Mouse (Mus musculus): ENCODE data around the gene Lrrc55. TPM values are rescaled to one million over a fixed set of nuclear protein-coding genes. Genes with fewer than 3 reads are reported as not detected.
A peak's percentile ranks its signal among the peaks of the same experiment; 100 is the strongest.

The Lrrc55 gene
- polyA plus RNA-seq, 1 experiment from 2014 or later: 0.65 TPM

DNA sequence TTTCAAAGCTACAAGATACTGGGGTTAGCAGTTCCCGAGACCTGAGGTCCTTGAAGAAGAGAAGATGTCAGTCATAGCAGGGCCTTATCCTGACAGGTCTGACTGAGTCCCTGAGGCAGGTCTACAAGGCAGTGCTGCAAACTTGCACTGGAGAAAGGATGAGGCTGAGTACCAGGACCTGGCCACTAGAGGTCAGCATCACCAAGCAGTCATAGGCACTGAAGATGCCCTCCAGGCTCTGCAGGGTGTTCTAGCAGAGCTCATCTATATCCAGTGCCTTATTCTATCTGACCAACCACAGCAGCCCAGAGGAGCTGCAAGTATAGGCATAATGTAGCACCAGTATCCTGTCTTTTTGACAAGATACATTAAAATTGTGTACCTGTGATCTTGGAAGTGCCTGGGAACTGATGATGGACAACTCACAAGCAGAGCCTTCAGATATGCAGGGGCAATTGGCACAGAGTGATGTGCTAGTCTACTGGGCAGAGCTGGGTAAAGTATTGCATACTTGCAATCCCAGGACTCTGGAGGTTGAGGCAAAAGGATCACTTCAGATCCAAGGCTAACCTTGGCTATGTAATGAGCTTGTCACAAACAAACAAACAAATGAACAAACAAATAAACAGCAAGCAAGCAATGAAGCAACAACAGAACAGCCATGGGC lies 73.0 kb downstream of the Lrrc55 start:
- Histone ChIP-seq H3K9me3 (replicated peaks) (no peaks in the 10 kb centered on the region), H3K4me1 (0 out of 2 replicates have a peak, but pooled peaks cover under 1% of the 10 kb centered on the region), H3K4me3 (replicated peaks) (no peak overlapping the region), H3K27ac (no peak overlapping the region), H3K9ac (no peak overlapping the region), H3K36me3 (no peaks in the 10 kb centered on the region), H3K27me3 (no peaks in the 10 kb centered on the region), H3K4me2 (no peak overlapping the region)
- WGBS: 30% methylated on average over 1 of the region's 1 CpGs
- peak; percentile 89 for ATAC-seq (replicated peaks; ENCODE audit: low FRiP score)

DNA sequence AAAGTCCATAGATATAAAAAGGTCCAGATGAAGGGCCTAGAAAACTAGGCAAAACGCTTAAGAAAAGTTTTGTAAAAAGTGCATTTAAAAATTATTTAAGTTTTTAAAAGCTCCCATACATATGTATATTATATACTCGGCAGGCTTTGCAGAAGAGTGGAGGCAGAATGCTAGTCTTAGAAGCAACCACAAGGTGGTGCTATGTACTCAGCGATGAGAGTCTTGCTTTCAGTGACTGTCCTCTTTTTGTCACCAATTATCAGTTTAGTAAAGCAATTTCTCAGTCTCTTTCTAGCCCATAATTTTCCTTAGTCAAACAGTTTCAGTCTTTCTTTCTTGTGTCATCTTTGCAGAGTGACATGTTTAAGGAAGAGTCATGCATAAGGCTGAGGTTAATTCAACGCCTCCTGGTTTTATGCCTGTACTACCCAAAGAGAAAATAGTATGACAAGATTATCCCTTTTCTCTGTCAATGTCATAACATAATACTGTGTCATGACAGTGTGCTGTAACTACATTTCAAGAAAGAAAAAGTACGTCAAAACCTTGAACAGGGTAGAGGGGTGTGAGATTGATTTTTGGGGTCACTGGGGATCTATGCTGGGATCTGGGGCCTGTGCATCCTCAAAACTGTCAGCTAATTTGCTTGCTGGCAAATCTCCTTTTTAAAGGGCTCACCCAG lies 73.7 kb downstream of the Lrrc55 start:
- H3K27me3 ChIP-seq: no peaks in the 10 kb centered on the region
- H3K27ac ChIP-seq: no peak overlapping the region
- ATAC-seq (replicated peaks; ENCODE audit: low FRiP score): peak; percentile 68
- no peak overlapping the region for H3K4me2 ChIP-seq
- H3K9ac ChIP-seq: no peak overlapping the region
- H3K9me3 ChIP-seq (replicated peaks): no peaks in the 10 kb centered on the region
- no peak overlapping the region for H3K4me3 ChIP-seq (replicated peaks)
- no peaks in the 10 kb centered on the region for H3K4me1 ChIP-seq
- H3K36me3 ChIP-seq: no peaks in the 10 kb centered on the region
- WGBS: 30% methylated on average over 5 of the region's 5 CpGs

Other genes starting within 250 kb of the Lrrc55 start
- gene Prg2, start 216.7 kb downstream of the Lrrc55 start, polyA plus RNA-seq (2015; fragmentation: Nextera tagmentation; extraction: Ambion mirVana): 0.27 and 0.77 TPM in 2 replicates
- not detected in 2 replicates for gene Prg3, start 209.0 kb downstream of the Lrrc55 start, polyA plus RNA-seq (2015; fragmentation: Nextera tagmentation; extraction: Ambion mirVana)
- 299 and 307 TPM in 2 replicates for gene Ssrp1, start 160.0 kb downstream of the Lrrc55 start, polyA plus RNA-seq (2015; fragmentation: Nextera tagmentation; extraction: Ambion mirVana)
- 0.90 and 1.3 TPM in 2 replicates for gene P2rx3, start 159.7 kb downstream of the Lrrc55 start, polyA plus RNA-seq (2015; fragmentation: Nextera tagmentation; extraction: Ambion mirVana)
- gene Tnks1bp1, start 149.2 kb downstream of the Lrrc55 start, polyA plus RNA-seq (2015; fragmentation: Nextera tagmentation; extraction: Ambion mirVana): 29.2 and 39.2 TPM in 2 replicates
- 94.6 and 104 TPM in 2 replicates for gene Aplnr, start 61.0 kb downstream of the Lrrc55 start, polyA plus RNA-seq (2015; fragmentation: Nextera tagmentation; extraction: Ambion mirVana)
- gene Olfr987, start 142.1 kb upstream of the Lrrc55 start, polyA plus RNA-seq (2015; fragmentation: Nextera tagmentation; extraction: Ambion mirVana): not detected in 2 replicates
- not detected in 2 replicates for gene Olfr988, start 166.0 kb upstream of the Lrrc55 start, polyA plus RNA-seq (2015; fragmentation: Nextera tagmentation; extraction: Ambion mirVana)
- not detected in 2 replicates for gene Olfr992, start 212.3 kb upstream of the Lrrc55 start, polyA plus RNA-seq (2015; fragmentation: Nextera tagmentation; extraction: Ambion mirVana)
- not detected in 2 replicates for gene Olfr993, start 217.7 kb upstream of the Lrrc55 start, polyA plus RNA-seq (2015; fragmentation: Nextera tagmentation; extraction: Ambion mirVana)
- not detected in 2 replicates for gene Olfr994, start 239.3 kb upstream of the Lrrc55 start, polyA plus RNA-seq (2015; fragmentation: Nextera tagmentation; extraction: Ambion mirVana)
- not detected in 2 replicates for gene Olfr995, start 246.4 kb upstream of the Lrrc55 start, polyA plus RNA-seq (2015; fragmentation: Nextera tagmentation; extraction: Ambion mirVana)